Mouse (Mus musculus): ENCODE measurements around the gene Gps1. TPM values are rescaled to one million over a fixed set of nuclear protein-coding genes. Genes with fewer than 3 reads are reported as not detected.

The Gps1 gene
- 56.1 TPM for total RNA-seq (2023)

DNA sequence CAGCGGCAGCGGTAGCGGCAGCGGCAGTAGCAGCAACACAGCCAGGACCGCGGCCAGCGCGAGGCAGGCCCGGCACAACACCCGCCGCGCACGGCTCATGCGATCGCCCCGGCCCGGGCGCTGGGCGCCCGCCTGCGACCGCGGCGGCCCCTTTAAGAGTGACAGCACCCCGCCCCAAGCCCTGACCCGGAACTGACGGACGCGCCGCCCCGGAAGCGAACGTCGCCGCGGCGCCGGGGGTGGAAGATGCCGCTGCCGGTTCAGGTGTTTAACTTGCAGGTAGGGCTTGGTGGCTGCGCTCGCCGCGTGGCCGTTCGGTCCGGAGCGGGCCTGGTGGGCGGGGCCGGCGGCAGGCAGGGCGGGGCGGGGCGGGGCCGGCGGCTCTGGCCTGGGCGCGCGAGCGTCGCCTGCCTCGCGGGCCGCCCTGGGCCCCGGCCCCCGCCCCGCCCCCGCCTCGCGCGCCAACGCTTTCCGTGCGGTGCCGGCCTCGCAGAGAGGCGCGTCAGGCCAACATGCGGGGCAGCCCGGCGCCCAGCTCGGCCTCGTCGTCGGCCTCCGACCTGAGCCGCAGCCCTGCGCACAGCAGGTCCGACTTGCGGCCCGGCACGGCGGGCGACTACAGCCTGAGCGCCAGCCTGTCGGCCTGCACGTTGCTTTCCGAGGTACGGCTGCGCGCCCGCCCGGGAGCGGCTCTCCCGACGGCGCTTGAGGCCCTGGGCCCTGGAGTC lies at the start of gene Gps1, which contains the start of gene Rfng:
TSS of gene Gps1 (plus strand) at position 209 of the 728 bp plus-strand sequence.
TSS of gene Rfng (minus strand) at position 144 of the 728 bp plus-strand sequence.

DNA sequence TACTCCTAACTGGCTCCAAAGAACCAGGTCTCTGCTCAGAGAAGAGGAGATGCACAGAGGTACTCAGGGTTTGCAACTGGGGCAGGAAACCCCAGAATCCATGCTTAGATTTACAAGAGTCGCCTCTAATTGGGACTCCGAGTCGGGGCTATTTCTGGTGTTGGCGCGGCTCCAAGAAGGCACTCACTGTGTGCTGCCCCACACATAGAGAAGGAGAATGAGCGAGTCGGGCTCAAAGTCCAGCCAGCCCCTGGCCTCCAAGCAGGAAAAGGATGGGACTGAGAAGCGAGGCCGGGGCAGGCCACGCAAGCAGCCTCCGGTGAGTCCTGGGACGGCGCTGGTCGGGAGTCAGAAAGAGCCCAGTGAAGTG lies 21.4 kb upstream of the Gps1 start, which contains the start of gene Hmga1b:
TSS of gene Hmga1b (plus strand) at position 123 of the 370 bp plus-strand sequence.

DNA sequence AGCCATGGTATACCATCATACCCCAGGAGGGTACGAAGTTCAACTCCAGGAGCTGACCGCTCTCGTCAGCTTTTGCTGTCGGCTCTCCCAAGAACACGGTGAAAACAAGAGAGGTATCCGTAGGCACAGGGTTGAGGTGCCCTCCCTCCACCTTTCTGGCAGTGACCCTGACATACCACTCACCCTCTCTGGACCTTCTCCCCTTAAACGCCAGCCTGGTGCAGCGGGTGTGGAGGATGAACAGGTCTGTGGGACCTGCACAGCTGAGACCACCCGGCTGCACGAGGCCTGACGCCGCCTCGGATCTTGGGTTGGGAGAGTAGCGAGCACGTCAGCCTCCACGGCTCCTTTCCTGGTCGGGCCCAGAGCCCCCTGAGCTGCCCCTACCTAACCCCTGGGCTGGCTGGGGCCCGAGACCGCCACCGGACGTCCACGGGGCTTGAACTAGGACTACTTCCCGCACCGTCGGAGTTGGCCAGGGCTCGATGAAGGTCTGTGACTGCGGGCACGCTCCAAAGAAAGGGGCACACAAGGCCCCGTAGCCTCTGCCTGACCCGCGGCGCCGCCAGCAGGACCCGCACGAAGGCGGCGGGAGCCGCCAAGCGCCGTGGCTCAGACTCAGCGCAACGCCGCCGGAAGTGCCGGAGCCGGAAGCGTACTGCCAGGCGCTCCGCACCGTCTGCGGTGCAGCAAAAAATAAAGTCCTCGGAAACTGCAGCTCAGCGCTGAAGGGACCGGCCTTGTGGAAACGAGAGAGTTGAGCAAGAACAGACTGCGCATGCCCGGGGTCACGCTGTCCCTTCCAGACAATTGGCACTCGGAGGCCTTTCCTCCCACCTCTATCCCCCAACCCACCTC lies 11.9 kb downstream of the Gps1 start, which contains the start of gene Dus1l:
TSS of gene Dus1l (minus strand) at position 648 of the 858 bp plus-strand sequence.

DNA sequence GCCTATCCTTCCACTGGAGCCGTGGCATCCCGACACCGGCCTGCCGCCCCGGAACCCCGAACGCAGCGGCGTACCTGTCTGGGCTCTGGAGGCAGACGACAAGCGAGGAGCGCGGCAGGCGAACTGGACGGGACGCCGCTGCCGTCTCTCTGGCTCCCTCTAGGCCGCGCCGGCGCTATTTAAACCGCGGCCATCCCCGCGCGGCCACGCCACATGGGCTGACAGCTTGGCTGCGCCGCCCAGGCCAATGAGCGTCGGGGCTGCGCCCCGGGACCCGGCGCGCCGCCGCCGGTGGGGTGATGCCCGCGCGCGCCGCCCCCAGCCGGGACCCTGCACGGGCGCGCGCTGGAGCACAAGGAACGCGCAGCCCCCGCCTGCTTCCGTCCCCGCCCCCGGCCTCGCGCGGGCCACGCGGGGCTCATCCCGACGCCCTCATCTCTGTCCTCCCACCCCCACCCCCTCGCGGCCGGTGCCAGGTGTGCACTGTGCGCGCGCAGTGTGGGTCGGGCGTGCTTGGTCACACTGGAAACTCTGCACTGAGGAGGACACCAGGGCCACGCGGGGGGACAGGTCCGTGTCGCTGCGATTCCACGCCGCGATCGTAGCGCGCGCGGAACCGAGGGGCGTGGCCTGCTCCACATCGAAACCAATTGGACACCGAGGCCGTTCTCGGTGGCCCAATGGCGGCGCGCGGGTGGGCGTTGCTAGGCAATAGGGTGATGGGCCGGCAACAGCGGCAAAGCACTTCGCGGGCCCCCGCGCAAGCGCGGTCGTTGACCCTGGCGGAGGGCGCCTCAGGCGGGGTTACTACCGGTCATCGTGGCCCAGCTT lies 40.1 kb downstream of the Gps1 start, which contains the start of gene Fasn:
TSS of gene Fasn (minus strand) at position 592 of the 831 bp plus-strand sequence.

Other genes with a start within 250 kb of the Gps1 start
- 37.9 TPM for gene Mcrip1, start 234.5 kb upstream of the Gps1 start, total RNA-seq (2023)
- gene Ppp1r27, start 233.1 kb upstream of the Gps1 start, total RNA-seq (2023): not detected
- gene P4hb, start 211.0 kb upstream of the Gps1 start, total RNA-seq (2023): 114 TPM
- 372 TPM for gene Arhgdia, start 202.6 kb upstream of the Gps1 start, total RNA-seq (2023)
- gene Alyref, start 185.9 kb upstream of the Gps1 start, total RNA-seq (2023): 104 TPM
- gene Anapc11, start 185.9 kb upstream of the Gps1 start, total RNA-seq (2023): 57.5 TPM
- gene Npb, start 175.8 kb upstream of the Gps1 start, total RNA-seq (2023): 6.0 TPM
- 152 TPM for gene Pcyt2, start 166.3 kb upstream of the Gps1 start, total RNA-seq (2023)
- 96.6 TPM for gene Sirt7, start 159.0 kb upstream of the Gps1 start, total RNA-seq (2023)
- gene Mafg, start 150.7 kb upstream of the Gps1 start, total RNA-seq (2023): 53.1 TPM
- 2.8 TPM for gene Pycr1, start 140.5 kb upstream of the Gps1 start, total RNA-seq (2023)
- gene Myadml2, start 136.1 kb upstream of the Gps1 start, total RNA-seq (2023): not detected
- gene Notum, start 123.1 kb upstream of the Gps1 start, total RNA-seq (2023): not detected
- gene Aspscr1, start 111.3 kb upstream of the Gps1 start, total RNA-seq (2023): 106 TPM
- gene Cenpx, start 70.5 kb upstream of the Gps1 start, total RNA-seq (2023): 18.0 TPM
- gene Lrrc45, start 70.3 kb upstream of the Gps1 start, total RNA-seq (2023): 31.1 TPM
- gene Rac3, start 62.8 kb upstream of the Gps1 start, total RNA-seq (2023): 1.1 TPM
- 3.0 TPM for gene Dcxr, start 57.0 kb upstream of the Gps1 start, total RNA-seq (2023)
- not detected for gene Cbr2, start 52.2 kb upstream of the Gps1 start, total RNA-seq (2023)
- gene Hmga1b, start 21.5 kb upstream of the Gps1 start, total RNA-seq (2023): 22.0 TPM
- gene Rfng, start 65 bp upstream of the Gps1 start, total RNA-seq (2023): 12.3 TPM
- gene Dus1l, start 12.1 kb downstream of the Gps1 start, total RNA-seq (2023): 51.9 TPM
- 142 TPM for gene Fasn, start 40.3 kb downstream of the Gps1 start, total RNA-seq (2023)
- 0.44 TPM for gene Ccdc57, start 148.6 kb downstream of the Gps1 start, total RNA-seq (2023)
- gene Slc16a3, start 164.2 kb downstream of the Gps1 start, total RNA-seq (2023): 7.7 TPM
- gene Csnk1d, start 207.1 kb downstream of the Gps1 start, total RNA-seq (2023): 153 TPM